ENCODE assay signal across 8 mouse cellular contexts in genomic region chr11:114446075-114446616, GRCm38 (mm10).
DNase-seq lines count a peak whose midpoint lies in the region; ATAC-seq lines count a peak whose summit lies in the region.

No protein-coding gene starts in this region.

- peaks cover 3% of the 10 kb centered on the region for H3K27me3 ChIP-seq in megakaryocyte, embryonic 14.5 days (replicated peaks)
- no peaks in the 10 kb centered on the region for H3K27me3 ChIP-seq in limb, embryonic 15.5 days
- no peaks in the 10 kb centered on the region for H3K27me3 ChIP-seq in stomach, embryonic 16.5 days (ENCODE audit: control insufficient read depth, insufficient read depth, low read length)

- no peaks in the 10 kb centered on the region for H3K9me3 ChIP-seq in megakaryocyte, embryonic 14.5 days
- no peaks in the 10 kb centered on the region for H3K9me3 ChIP-seq in limb, embryonic 15.5 days
- H3K9me3 ChIP-seq in stomach, embryonic 16.5 days (replicated peaks; ENCODE audit: control insufficient read depth, low read length), result no peaks in the 10 kb centered on the region

- no peak overlapping the region for H3K9ac ChIP-seq in limb, embryonic 15.5 days
- H3K9ac ChIP-seq in stomach, embryonic 16.5 days (ENCODE audit: low read length), result no peak overlapping the region

- no peaks in the 10 kb centered on the region for H3K36me3 ChIP-seq in megakaryocyte, embryonic 14.5 days (replicated peaks; ENCODE audit: low read length)
- H3K36me3 ChIP-seq in limb, embryonic 15.5 days, result no peaks in the 10 kb centered on the region
- H3K36me3 ChIP-seq in stomach, embryonic 16.5 days (ENCODE audit: control insufficient read depth, insufficient read depth, low read length), result no peaks in the 10 kb centered on the region

- peak; percentile 10 for DNase-seq in adrenal gland, adult 2 months
- DNase-seq in adrenal gland, adult 18-20 months (ENCODE audit: low spot score in 2 of 2), result no peak
- DNase-seq in layer of hippocampus, adult 9-11 months, result no peak
- no peak for DNase-seq in thymus, postnatal 36 days

- no peak for ATAC-seq in megakaryocyte, adult 5-6 weeks (ENCODE audit: poor library complexity, severe bottlenecking)
- no peak for ATAC-seq in limb, embryonic 15.5 days (ENCODE audit: insufficient number of reproducible peaks, low FRiP score, low TSS enrichment, low read depth)
- no peak for ATAC-seq in stomach, embryonic 16.5 days (ENCODE audit: insufficient read depth, low FRiP score)

- H3K27ac ChIP-seq in limb, embryonic 15.5 days, result peak overlapping the region; percentile 8; the same call in 1 of the 2 replicates
- H3K27ac ChIP-seq in stomach, embryonic 16.5 days (ENCODE audit: low read length), result no peak overlapping the region

- peak overlapping the region; percentile 92 for H3K4me3 ChIP-seq in megakaryocyte, embryonic 14.5 days (replicated peaks)
- peak overlapping the region; percentile 28 for H3K4me3 ChIP-seq in limb, embryonic 15.5 days
- peak overlapping the region; percentile 40 for H3K4me3 ChIP-seq in stomach, embryonic 16.5 days (replicated peaks; ENCODE audit: low read length)

- peaks cover 56% of the 10 kb centered on the region for H3K4me1 ChIP-seq in megakaryocyte, embryonic 14.5 days
- H3K4me1 ChIP-seq in limb, embryonic 15.5 days, result peaks cover 44% of the 10 kb centered on the region
- peaks cover 23% of the 10 kb centered on the region; the same call in 1 of the 2 replicates for H3K4me1 ChIP-seq in stomach, embryonic 16.5 days (ENCODE audit: control insufficient read depth, insufficient read depth, low read length)

- 7% methylated on average over 8 of the region's 8 CpGs for WGBS in limb, embryonic 15.5 days
- WGBS in stomach, embryonic 16.5 days, result 6% methylated on average over 8 of the region's 8 CpGs

- H3K4me2 ChIP-seq in limb, embryonic 15.5 days, result peak overlapping the region; percentile 47
- H3K4me2 ChIP-seq in stomach, embryonic 16.5 days (ENCODE audit: low read depth, low read length), result peak overlapping the region; percentile 61

Comparison
In these comparisons a context has a peak if more than half of its experiments do, and no peak if none do; other contexts are left out.
1. H3K4me3 ChIP-seq: peak in every context shown above with its lines; median percentile 92 in megakaryocyte, embryonic 14.5 days; 40 in stomach, embryonic 16.5 days; 28 in limb, embryonic 15.5 days.